Mouse (Mus musculus) left cerebral cortex, adult 11 months (tissue): Measurements from ENCODE around the gene Atp5d.

Source experiments
- DNase-seq: peaks from one replicate; pipeline ENCODE4 v3.0.0; 2022; ENCODE audit warnings: low spot score

Atp5d gene

GRCm38 (mm10) chr10:80117736-80118135 is 20.7 kb upstream of the Atp5d start:
- no peak for DNase-seq

- no peak for DNase-seq
These were observed 19.9 kb upstream of the Atp5d start for GRCm38 (mm10) chr10:80118552-80118951.

- DNase-seq = no peak
These were observed 18.3 kb upstream of the Atp5d start for GRCm38 (mm10) chr10:80120146-80120545.

GRCm38 (mm10) chr10:80121639-80122038 is 16.8 kb upstream of the Atp5d start:
- DNase-seq = no peak

- DNase-seq = no peak
These were observed 14.4 kb upstream of the Atp5d start for GRCm38 (mm10) chr10:80123932-80124562.

- DNase-seq = no peak
These were observed 10.5 kb upstream of the Atp5d start for GRCm38 (mm10) chr10:80127920-80128319.

- no peak for DNase-seq
These were observed 8.6 kb upstream of the Atp5d start for GRCm38 (mm10) chr10:80129846-80130245.

GRCm38 (mm10) chr10:80130403-80131031 is 7.9 kb upstream of the Atp5d start:
- no peak for DNase-seq

- DNase-seq = no peak
These were observed 7.0 kb upstream of the Atp5d start for GRCm38 (mm10) chr10:80131316-80131951.

GRCm38 (mm10) chr10:80131952-80132350 is 6.5 kb upstream of the Atp5d start:
- DNase-seq = no peak

GRCm38 (mm10) chr10:80133226-80133849 is 5.1 kb upstream of the Atp5d start:
- no peak for DNase-seq

- DNase-seq = no peak
These were observed 4.0 kb upstream of the Atp5d start for GRCm38 (mm10) chr10:80134421-80134820.

GRCm38 (mm10) chr10:80135161-80135560 is 3.3 kb upstream of the Atp5d start:
- DNase-seq = no peak

- no peak for DNase-seq
These were observed 2.8 kb upstream of the Atp5d start for GRCm38 (mm10) chr10:80135641-80136040.

GRCm38 (mm10) chr10:80136179-80136951 is 2.1 kb upstream of the Atp5d start:
- no peak for DNase-seq

- DNase-seq = no peak
These were observed 1.3 kb upstream of the Atp5d start for GRCm38 (mm10) chr10:80136952-80137625.

- DNase-seq = no peak
These were observed 543 bp upstream of the Atp5d start for GRCm38 (mm10) chr10:80137626-80138552.

- no peak for DNase-seq
These were observed 975 bp downstream of the Atp5d start for GRCm38 (mm10) chr10:80139439-80139775.

GRCm38 (mm10) chr10:80139975-80140665 is 1.7 kb downstream of the Atp5d start:
- no peak for DNase-seq

GRCm38 (mm10) chr10:80140666-80141035 is 2.2 kb downstream of the Atp5d start, which contains the start of gene Cbarp:
Cbarp (minus strand) TSS chr10:80140835.
- DNase-seq = no peak
